Mouse (Mus musculus): ENCODE data around the gene Sh2d7. TPM values are rescaled to one million over a fixed set of nuclear protein-coding genes. Genes with fewer than 3 reads are reported as not detected.

Gene Sh2d7
- under 1 TPM in 1 of 4 experiments, not detected in 3; 0.21 TPM for total RNA-seq (2022)

- DNase-seq (ENCODE audit: low spot score in 2 of 2) = no peak
Observed at GRCm38 (mm10) chr9:54538684-54539083, at the start of gene Sh2d7. Gene Sh2d7, plus strand, starts transcription at chr9:54538984.

- no peak for DNase-seq (ENCODE audit: low spot score in 2 of 2)
Observed at GRCm38 (mm10) chr9:54489599-54489998, 49.2 kb upstream of the Sh2d7 start.

GRCm38 (mm10) chr9:54490431-54490830, 48.4 kb upstream of the Sh2d7 start:
- DNase-seq (ENCODE audit: low spot score in 2 of 2) = no peak

GRCm38 (mm10) chr9:54499291-54499690, 39.5 kb upstream of the Sh2d7 start:
- no peak for DNase-seq (ENCODE audit: low spot score in 2 of 2)

GRCm38 (mm10) chr9:54499791-54500190, 39.0 kb upstream of the Sh2d7 start:
- no peak for DNase-seq (ENCODE audit: low spot score in 2 of 2)

GRCm38 (mm10) chr9:54500832-54501452, 37.8 kb upstream of the Sh2d7 start:
- peak; percentile 44 to 56 for DNase-seq (ENCODE audit: low spot score in 2 of 2)

GRCm38 (mm10) chr9:54501453-54502110, 37.2 kb upstream of the Sh2d7 start, which contains the start of gene Dmxl2:
Gene Dmxl2, minus strand, starts transcription at chr9:54501626.
- peak; percentile 70 to 90 for DNase-seq (ENCODE audit: low spot score in 2 of 2)

GRCm38 (mm10) chr9:54502111-54502495, 36.7 kb upstream of the Sh2d7 start:
- no peak for DNase-seq (ENCODE audit: low spot score in 2 of 2)

GRCm38 (mm10) chr9:54502873-54503272, 35.9 kb upstream of the Sh2d7 start:
- no peak for DNase-seq (ENCODE audit: low spot score in 2 of 2)

GRCm38 (mm10) chr9:54515991-54516390, 22.8 kb upstream of the Sh2d7 start:
- DNase-seq (ENCODE audit: low spot score in 2 of 2) = no peak

- peak in 1 of 2 experiments; percentile 74 for DNase-seq (ENCODE audit: low spot score in 2 of 2)
Observed at GRCm38 (mm10) chr9:54518921-54519320, 19.9 kb upstream of the Sh2d7 start.

- no peak for DNase-seq (ENCODE audit: low spot score in 2 of 2)
Observed at GRCm38 (mm10) chr9:54520286-54520685, 18.5 kb upstream of the Sh2d7 start.

GRCm38 (mm10) chr9:54527694-54528093, 11.1 kb upstream of the Sh2d7 start:
- DNase-seq (ENCODE audit: low spot score in 2 of 2) = no peak

- DNase-seq (ENCODE audit: low spot score in 2 of 2) = no peak
Observed at GRCm38 (mm10) chr9:54529950-54530349, 8.8 kb upstream of the Sh2d7 start.

- no peak for DNase-seq (ENCODE audit: low spot score in 2 of 2)
Observed at GRCm38 (mm10) chr9:54530836-54531235, 7.9 kb upstream of the Sh2d7 start.

- no peak for DNase-seq (ENCODE audit: low spot score in 2 of 2)
Observed at GRCm38 (mm10) chr9:54531421-54531820, 7.4 kb upstream of the Sh2d7 start.

GRCm38 (mm10) chr9:54532926-54533325, 5.9 kb upstream of the Sh2d7 start:
- DNase-seq (ENCODE audit: low spot score in 2 of 2) = no peak

- DNase-seq (ENCODE audit: low spot score in 2 of 2) = peak; percentile 39 to 84
Observed at GRCm38 (mm10) chr9:54533975-54534374, 4.8 kb upstream of the Sh2d7 start.

GRCm38 (mm10) chr9:54536236-54536635, 2.5 kb upstream of the Sh2d7 start:
- DNase-seq (ENCODE audit: low spot score in 2 of 2) = no peak

GRCm38 (mm10) chr9:54537030-54537429, 1.8 kb upstream of the Sh2d7 start:
- peak in 1 of 2 experiments; percentile 42 for DNase-seq (ENCODE audit: low spot score in 2 of 2)

- DNase-seq (ENCODE audit: low spot score in 2 of 2) = no peak
Observed at GRCm38 (mm10) chr9:54537480-54537879, 1.3 kb upstream of the Sh2d7 start.

- DNase-seq (ENCODE audit: low spot score in 2 of 2) = no peak
Observed at GRCm38 (mm10) chr9:54538244-54538643, 540 bp upstream of the Sh2d7 start.

GRCm38 (mm10) chr9:54540801-54541200, 2.0 kb downstream of the Sh2d7 start:
- no peak for DNase-seq (ENCODE audit: low spot score in 2 of 2)
